Mouse (Mus musculus) CH12F3 (cell line): ENCODE results near the gene Plekhm3.
"Not testable (repeated sequence)": the region's sequence is repeated elsewhere in the genome, so short reads cannot be mapped to it uniquely, and the experiment has no call there.

Experiments used
- in situ Hi-C: fragments of 300-500 bp; cut with MboI; formaldehyde crosslinking; loops from 2 replicates; pipeline ENCODE4 v1.14.3; 2020; ENCODE audit warnings: low sequenced_read_pairs

Plekhm3 gene

DNA sequence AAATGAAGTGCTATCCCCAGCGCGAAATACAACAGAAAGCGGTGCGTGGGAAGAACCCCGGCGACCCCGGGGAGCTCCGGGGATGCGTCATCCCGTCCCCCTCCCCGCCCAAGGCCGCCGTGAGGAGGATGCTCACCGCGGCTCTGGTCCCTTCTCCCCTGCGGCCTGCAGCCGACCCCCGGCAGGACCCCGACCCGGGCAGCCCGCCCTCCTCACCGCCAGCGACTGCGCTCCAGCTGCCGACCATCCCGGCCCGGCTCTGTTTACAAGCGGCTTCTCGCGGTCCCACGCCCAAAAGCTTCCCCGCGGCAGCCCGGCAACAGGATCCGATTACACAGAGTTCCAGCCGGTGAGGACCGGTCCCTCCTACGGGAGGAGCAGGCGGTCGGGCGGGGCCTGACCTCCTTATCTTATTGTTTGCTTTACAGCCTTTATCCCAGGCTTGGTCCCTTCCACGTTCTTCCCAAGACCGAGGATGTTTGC, at the start of gene Plekhm3:
Plekhm3 (minus strand) TSS at position 346 of the 483 bp plus-strand sequence.
- in situ Hi-C loops, result no loop called here

DNA sequence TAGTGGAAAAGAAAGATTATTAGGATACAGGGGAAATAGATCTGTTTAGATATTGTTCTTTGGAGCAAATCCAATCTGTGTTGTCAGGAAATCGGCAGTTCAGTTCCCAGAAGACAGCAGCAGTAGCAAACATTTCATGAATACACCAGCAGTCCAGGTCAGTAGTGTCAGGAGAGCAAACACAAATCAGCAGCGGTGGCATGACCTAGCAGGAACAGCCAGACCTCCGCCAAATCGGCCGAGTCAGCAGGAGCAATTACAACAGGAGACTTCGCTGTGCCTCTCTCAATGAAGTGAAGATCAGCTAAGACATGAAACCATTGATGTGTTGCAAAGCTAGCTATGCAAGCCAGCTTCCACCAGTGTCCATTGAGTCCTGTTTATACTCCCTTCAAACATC, 49.0 kb upstream of the Plekhm3 start:
- in situ Hi-C loops, result no loop called here

GRCm38 (mm10) chr1:65004526-65004925, 47.9 kb upstream of the Plekhm3 start:
- in situ Hi-C loops, result no loop called here

- in situ Hi-C loops, result no loop called here
Observed at GRCm38 (mm10) chr1:64993206-64993605, 36.6 kb upstream of the Plekhm3 start.

DNA sequence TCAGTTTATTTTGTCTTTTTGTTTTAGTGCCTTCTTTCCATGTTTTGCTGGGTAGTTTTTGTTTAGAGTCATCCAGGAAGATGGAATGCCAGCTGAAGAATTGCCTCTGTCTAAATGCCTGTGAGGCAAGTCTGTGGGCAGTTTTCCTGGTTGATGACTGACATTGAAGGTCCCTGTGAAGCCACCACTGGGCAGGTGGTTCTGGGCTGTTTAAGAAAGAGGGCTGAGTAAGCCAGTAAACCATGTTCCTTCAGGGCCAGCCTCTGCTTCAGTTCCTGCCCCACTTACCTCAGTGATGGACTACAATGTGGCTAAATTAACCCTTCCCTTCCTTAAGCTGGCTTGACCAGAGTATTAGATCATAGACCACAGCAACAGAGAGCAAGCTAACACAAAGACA, 31.6 kb upstream of the Plekhm3 start:
- in situ Hi-C loops, result loop anchor here (10.0 kb wide), 1 partner anchor 273 kb away; no protein-coding TSS in a partner anchor

DNA sequence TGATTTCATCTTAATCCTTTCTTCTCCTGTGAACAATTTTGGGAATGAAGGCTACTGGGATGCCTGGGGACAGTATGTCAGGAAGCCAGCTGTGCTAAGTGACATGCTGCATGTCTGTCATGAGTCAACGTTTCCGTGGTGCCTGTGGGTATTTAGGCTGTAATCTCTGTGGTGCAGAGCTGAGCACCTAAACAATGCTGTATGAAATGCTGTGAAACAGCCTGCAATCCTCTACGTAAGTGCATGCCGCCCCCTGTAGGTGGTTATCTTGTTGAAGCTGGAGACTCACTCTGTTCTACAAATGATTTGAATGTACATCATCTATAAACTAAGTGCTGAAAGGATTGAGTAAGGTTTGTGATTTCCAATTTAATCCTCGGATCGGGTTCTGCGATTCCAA, 29.5 kb upstream of the Plekhm3 start:
- in situ Hi-C loops, result loop anchor here (10.0 kb wide), 1 partner anchor 271 kb away; no protein-coding TSS in a partner anchor

GRCm38 (mm10) chr1:64983247-64983646, 26.6 kb upstream of the Plekhm3 start:
- in situ Hi-C loops, result loop anchor here (10.0 kb wide), 1 partner anchor 268 kb away; no protein-coding TSS in a partner anchor

GRCm38 (mm10) chr1:64978321-64978799, 21.7 kb upstream of the Plekhm3 start:
- in situ Hi-C loops, result no loop called here

DNA sequence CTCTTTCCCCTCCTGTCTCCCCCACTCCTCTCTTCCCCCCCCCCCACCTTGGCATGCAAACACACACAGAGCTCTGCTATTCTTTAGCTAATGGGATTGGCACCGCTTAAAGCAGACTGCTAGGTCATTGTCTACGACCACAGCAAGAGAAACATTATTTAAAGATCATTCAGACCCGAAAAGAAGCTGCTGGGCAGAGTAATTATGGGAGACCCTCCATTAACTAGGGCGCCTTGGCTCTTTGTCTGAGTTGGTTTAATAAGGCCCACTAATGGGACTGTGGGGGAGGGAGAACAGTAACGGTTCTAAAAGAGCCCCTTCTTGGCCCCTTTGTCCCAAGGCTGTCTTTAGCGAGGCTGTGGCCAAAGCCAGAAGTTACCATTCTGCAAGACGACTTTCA, 18.7 kb upstream of the Plekhm3 start:
- in situ Hi-C loops, result no loop called here

DNA sequence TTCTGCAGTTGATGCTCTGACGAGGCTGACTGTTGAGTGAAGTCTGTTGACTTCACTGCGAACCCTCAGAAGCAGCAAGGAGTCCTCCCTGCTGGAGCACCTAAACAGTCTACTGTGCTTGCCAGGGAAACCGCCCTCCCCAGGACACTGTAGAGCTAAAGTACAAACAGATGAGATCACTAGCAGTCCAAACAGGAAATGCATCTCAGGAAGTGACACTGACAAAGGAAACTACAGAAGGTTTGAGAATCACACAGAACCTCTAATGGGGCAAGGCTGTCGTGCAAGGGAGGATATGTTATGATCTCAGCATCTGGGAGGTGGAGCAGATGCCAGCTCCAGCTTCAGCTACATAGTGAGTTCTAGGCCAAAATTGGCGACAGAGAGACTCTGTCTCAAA, 14.1 kb upstream of the Plekhm3 start:
- in situ Hi-C loops, result no loop called here

DNA sequence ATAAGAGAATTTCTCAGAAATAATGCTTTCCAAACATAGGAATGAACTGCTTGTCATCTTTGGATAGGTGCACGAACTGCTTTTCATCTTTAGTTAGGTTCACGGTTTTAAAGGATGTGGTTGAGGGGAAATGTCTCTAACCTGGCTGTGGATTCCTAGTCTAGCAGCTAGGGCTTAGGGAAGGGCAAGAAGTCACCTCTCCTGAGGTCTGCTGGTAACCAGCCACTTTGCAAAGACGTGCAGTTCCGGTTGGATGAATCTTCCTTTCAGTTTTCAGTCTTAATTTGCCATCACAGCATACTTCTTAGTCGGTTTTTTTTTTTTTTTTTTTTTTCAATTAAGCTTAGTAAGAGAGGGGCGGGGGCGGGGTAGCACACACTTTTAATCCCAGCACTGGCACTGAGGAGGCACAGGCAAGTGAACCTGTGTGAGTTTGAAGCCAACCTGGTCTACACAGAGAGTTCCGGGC, 431 bp upstream of the Plekhm3 start:
- in situ Hi-C loops, result no loop called here

DNA sequence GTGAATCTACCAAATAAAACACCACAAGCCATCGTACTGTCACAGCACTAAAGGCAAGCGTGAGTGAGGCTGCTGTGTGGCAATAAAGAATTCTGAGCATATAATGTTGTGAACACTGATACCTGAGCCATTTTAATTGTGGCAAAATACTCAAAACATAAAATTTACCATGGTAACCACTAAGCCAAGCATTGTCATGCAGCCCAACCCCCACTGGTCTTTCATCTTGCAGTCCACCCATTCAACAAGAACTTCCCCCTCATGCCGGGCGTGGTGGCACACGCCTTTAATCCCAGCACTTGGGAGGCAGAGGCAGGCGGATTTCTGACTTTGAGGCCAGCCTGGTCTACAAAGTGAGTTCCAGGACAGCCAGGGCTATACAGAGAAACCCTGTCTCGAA, 1.8 kb downstream of the Plekhm3 start:
- in situ Hi-C loops, result not testable (repeated sequence)

DNA sequence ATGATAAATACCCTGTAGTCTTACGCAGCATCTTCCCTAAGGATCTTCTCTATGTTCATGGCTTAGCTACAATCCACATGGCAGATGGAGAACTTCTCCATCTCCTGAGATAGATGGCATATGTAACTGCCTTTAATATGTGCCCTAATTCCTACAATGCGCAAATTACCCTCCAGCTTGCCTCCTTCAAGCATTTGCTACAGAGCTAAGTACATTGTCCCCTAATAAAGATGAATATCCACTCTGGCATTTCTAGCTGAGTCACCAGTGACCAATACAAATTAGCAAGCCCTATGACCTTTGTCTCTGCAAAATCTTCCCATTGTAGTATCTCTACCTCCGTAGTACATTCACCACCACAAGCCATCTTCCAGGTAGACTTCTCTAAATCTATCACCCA, 6.4 kb downstream of the Plekhm3 start:
- in situ Hi-C loops, result no loop called here

DNA sequence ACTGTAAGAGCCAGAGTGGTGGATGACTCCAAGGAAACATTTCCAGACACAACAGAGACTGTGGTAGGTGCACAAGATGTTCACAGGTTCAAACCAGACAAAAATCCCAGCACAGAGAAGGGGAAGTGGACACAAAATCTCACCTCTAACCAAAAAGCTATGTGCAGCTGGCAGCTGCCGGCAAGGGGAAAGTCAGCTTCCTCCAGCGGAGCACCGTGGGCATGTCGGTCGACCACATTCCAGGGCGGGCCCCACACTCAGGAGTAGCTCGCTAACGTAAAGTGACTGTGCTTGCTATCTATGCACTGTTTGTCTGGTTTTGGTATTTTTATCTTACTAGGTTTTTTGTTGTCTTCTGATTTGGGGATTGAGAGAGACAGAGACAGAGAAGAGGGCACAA, 7.2 kb downstream of the Plekhm3 start:
- in situ Hi-C loops, result no loop called here

- in situ Hi-C loops, result no loop called here
Observed at GRCm38 (mm10) chr1:64946106-64946505, 10.5 kb downstream of the Plekhm3 start.

- in situ Hi-C loops, result no loop called here
Observed at GRCm38 (mm10) chr1:64945214-64945785, 11.3 kb downstream of the Plekhm3 start.

DNA sequence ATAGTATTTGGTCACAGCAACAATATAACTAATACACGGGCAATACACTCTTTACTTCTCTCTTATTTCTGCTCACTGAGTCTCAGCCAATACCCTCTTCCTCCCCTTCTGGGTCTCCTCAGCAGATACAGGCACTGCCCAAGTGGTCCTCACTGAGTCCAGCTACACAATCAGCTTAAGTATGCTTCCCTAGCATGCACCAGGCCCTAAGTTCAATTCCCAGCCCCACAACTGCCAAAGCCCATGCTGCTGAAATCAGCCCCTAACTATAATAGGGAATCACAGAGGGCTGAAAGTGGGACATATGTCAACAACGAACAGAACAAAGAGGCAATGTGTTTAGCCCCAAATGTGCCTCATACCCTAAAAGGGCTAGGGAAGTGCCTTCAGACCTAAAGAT, 11.9 kb downstream of the Plekhm3 start:
- in situ Hi-C loops, result no loop called here

- in situ Hi-C loops, result no loop called here
Observed at GRCm38 (mm10) chr1:64942006-64942755, 14.4 kb downstream of the Plekhm3 start.

DNA sequence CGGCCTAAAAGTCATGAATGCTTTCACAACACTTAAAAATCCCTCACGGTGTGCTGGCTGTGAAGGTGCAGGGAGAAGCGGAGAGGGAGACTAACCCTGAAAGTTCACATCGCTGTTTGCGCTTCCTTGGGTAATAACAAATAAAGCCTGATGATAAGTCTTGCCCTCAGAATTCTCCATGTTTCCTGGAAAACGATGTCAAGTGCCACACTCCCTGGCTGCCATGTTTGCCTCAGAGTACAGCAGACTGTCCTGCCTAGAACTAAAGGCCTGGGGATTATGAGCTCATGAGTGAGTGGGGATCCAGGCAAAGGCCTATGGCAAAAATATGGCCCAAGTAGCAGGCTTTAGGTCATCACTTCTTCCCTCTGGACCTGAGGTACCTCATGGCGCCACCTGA, 17.7 kb downstream of the Plekhm3 start:
- in situ Hi-C loops, result no loop called here

DNA sequence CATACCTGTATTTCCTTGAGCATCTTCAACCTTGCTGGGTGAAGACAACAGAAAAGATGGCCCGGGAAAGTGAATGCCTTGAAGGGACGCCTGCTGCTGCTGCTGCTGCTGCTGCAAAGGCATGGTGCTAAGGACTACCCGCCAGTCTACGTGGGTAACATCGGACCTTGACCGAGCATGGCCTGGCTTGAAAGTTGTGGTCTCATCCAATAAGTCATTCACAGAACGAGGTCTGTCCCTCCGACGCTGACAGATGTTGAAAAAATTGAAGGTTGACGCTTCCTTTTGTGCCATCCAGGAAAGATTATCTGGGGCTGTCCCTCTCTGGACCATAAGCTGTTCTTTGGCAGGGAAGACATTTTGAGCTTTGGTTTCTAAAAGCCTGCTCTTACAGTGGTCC, 18.9 kb downstream of the Plekhm3 start:
- in situ Hi-C loops, result no loop called here

- in situ Hi-C loops, result no loop called here
Observed at GRCm38 (mm10) chr1:64932921-64933320, 23.7 kb downstream of the Plekhm3 start.

DNA sequence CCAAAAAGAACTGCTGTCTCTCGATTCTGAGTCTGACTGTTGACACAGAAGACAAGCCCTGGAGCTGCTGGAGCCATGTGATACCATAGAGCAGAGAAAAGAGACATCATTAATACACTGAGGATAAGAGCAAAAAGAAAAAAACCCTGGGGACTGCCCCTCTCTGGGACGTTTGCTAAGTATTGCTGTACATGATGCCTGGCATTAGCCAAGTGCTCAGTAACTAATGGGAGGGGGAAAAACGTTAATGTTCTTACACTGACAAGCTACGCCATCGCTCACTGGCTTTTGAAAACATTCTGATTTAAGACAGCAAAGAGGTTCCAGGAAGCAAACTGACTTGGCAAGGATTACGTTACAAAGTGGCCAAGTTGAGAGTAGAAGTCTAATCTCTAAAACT, 26.5 kb downstream of the Plekhm3 start:
- in situ Hi-C loops, result no loop called here
